Mouse (Mus musculus): Measurements from ENCODE around the gene D17H6S53E. TPM values are rescaled to one million over a fixed set of nuclear protein-coding genes. Genes with fewer than 3 reads are reported as not detected.

The D17H6S53E gene
- polyA plus RNA-seq, 1 experiment from 2014 or later, result 10.8 TPM

- Histone ChIP-seq H3K9ac (ENCODE audit: low read depth, low read length) (no peak overlapping the region), H3K9me3 (replicated peaks; ENCODE audit: control insufficient read depth, low read length) (no peaks in the 10 kb centered on the region), H3K27me3 (ENCODE audit: control insufficient read depth, insufficient read depth, low read length) (no peaks in the 10 kb centered on the region), H3K27ac (ENCODE audit: low read depth, low read length) (no peak overlapping the region), H3K4me1 (ENCODE audit: control insufficient read depth, insufficient read depth, low read length) (peaks cover 3% of the 10 kb centered on the region; the same call in 1 of the 2 replicates), H3K36me3 (ENCODE audit: control insufficient read depth, insufficient read depth, low read length) (peaks cover 29% of the 10 kb centered on the region), H3K4me2 (no peak overlapping the region), H3K4me3 (ENCODE audit: low read depth, low read length) (no peak overlapping the region)
- ATAC-seq (replicated peaks; ENCODE audit: insufficient number of reproducible peaks, low FRiP score, low TSS enrichment), result no peak
- 80% methylated on average over 12 of the region's 12 CpGs for WGBS (ENCODE audit: insufficient replicate concordance)
Measured at GRCm38 (mm10) chr17:35096597-35096996, 29.6 kb upstream of the D17H6S53E start.

- no peak overlapping the region for H3K9ac ChIP-seq (ENCODE audit: low read depth, low read length)
- H3K27ac ChIP-seq (ENCODE audit: low read depth, low read length), result no peak overlapping the region
- H3K4me3 ChIP-seq (ENCODE audit: low read depth, low read length), result no peak overlapping the region
- WGBS (ENCODE audit: insufficient replicate concordance), result 87% methylated on average over 12 of the region's 12 CpGs
- no peaks in the 10 kb centered on the region for H3K9me3 ChIP-seq (replicated peaks; ENCODE audit: control insufficient read depth, low read length)
- peaks cover 29% of the 10 kb centered on the region for H3K36me3 ChIP-seq (ENCODE audit: control insufficient read depth, insufficient read depth, low read length)
- ATAC-seq (replicated peaks; ENCODE audit: insufficient number of reproducible peaks, low FRiP score, low TSS enrichment), result no peak
- H3K4me2 ChIP-seq, result no peak overlapping the region
- H3K4me1 ChIP-seq (ENCODE audit: control insufficient read depth, insufficient read depth, low read length), result peaks cover 4% of the 10 kb centered on the region; the same call in 1 of the 2 replicates
- H3K27me3 ChIP-seq (ENCODE audit: control insufficient read depth, insufficient read depth, low read length), result no peaks in the 10 kb centered on the region
Measured at GRCm38 (mm10) chr17:35097164-35097655, 29.0 kb upstream of the D17H6S53E start.

GRCm38 (mm10) chr17:35100196-35100765 is 25.9 kb upstream of the D17H6S53E start:
- Histone ChIP-seq H3K9ac (ENCODE audit: low read depth, low read length) (no peak overlapping the region), H3K4me3 (ENCODE audit: low read depth, low read length) (no peak overlapping the region), H3K36me3 (ENCODE audit: control insufficient read depth, insufficient read depth, low read length) (peaks cover 22% of the 10 kb centered on the region), H3K4me2 (no peak overlapping the region), H3K4me1 (ENCODE audit: control insufficient read depth, insufficient read depth, low read length) (peaks cover 10% of the 10 kb centered on the region), H3K27me3 (ENCODE audit: control insufficient read depth, insufficient read depth, low read length) (no peaks in the 10 kb centered on the region), H3K9me3 (replicated peaks; ENCODE audit: control insufficient read depth, low read length) (no peaks in the 10 kb centered on the region), H3K27ac (ENCODE audit: low read depth, low read length) (no peak overlapping the region)
- 56% methylated on average over 10 of the region's 10 CpGs for WGBS (ENCODE audit: insufficient replicate concordance)
- no peak for ATAC-seq (replicated peaks; ENCODE audit: insufficient number of reproducible peaks, low FRiP score, low TSS enrichment)

DNA sequence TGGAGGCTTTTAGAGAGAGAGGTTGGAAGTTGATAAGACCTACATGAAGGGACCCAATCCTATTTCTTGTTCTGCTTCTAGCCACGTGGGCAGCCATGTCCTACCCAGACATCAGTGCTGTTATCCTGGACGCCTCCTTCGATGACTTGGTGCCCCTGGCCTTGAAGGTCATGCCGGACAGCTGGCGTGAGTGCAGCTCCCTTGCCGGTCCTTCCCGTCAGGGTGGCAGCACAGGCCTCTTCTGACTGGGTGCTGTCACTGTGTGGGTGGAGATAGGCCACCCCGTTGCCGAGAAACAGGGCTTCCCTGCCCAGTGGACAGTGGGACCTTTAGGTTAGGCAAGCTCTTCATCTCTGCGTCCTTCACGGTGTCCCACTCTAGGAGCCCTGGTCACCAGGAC is 25.0 kb upstream of the D17H6S53E start:
- H3K27ac ChIP-seq (ENCODE audit: low read depth, low read length), result no peak overlapping the region
- no peak overlapping the region for H3K4me2 ChIP-seq
- H3K27me3 ChIP-seq (ENCODE audit: control insufficient read depth, insufficient read depth, low read length), result no peaks in the 10 kb centered on the region
- peaks cover 10% of the 10 kb centered on the region for H3K4me1 ChIP-seq (ENCODE audit: control insufficient read depth, insufficient read depth, low read length)
- H3K9ac ChIP-seq (ENCODE audit: low read depth, low read length), result no peak overlapping the region
- H3K4me3 ChIP-seq (ENCODE audit: low read depth, low read length), result no peak overlapping the region
- H3K36me3 ChIP-seq (ENCODE audit: control insufficient read depth, insufficient read depth, low read length), result peaks cover 21% of the 10 kb centered on the region
- WGBS (ENCODE audit: insufficient replicate concordance), result 84% methylated on average over 11 of the region's 11 CpGs
- no peaks in the 10 kb centered on the region for H3K9me3 ChIP-seq (replicated peaks; ENCODE audit: control insufficient read depth, low read length)
- no peak for ATAC-seq (replicated peaks; ENCODE audit: insufficient number of reproducible peaks, low FRiP score, low TSS enrichment)

GRCm38 (mm10) chr17:35102299-35102698 is 23.9 kb upstream of the D17H6S53E start:
- Histone ChIP-seq H3K4me3 (ENCODE audit: low read depth, low read length) (no peak overlapping the region), H3K4me1 (ENCODE audit: control insufficient read depth, insufficient read depth, low read length) (peaks cover 10% of the 10 kb centered on the region), H3K4me2 (no peak overlapping the region), H3K27me3 (ENCODE audit: control insufficient read depth, insufficient read depth, low read length) (no peaks in the 10 kb centered on the region), H3K9ac (ENCODE audit: low read depth, low read length) (no peak overlapping the region), H3K9me3 (replicated peaks; ENCODE audit: control insufficient read depth, low read length) (no peaks in the 10 kb centered on the region), H3K27ac (ENCODE audit: low read depth, low read length) (no peak overlapping the region), H3K36me3 (ENCODE audit: control insufficient read depth, insufficient read depth, low read length) (peaks cover 18% of the 10 kb centered on the region)
- no peak for ATAC-seq (replicated peaks; ENCODE audit: insufficient number of reproducible peaks, low FRiP score, low TSS enrichment)
- WGBS (ENCODE audit: insufficient replicate concordance), result 71% methylated on average over 8 of the region's 8 CpGs

- Histone ChIP-seq H3K4me3 (ENCODE audit: low read depth, low read length) (no peak overlapping the region), H3K36me3 (ENCODE audit: control insufficient read depth, insufficient read depth, low read length) (peaks cover 14% of the 10 kb centered on the region), H3K9me3 (replicated peaks; ENCODE audit: control insufficient read depth, low read length) (no peaks in the 10 kb centered on the region), H3K9ac (ENCODE audit: low read depth, low read length) (no peak overlapping the region), H3K4me1 (ENCODE audit: control insufficient read depth, insufficient read depth, low read length) (peaks cover 10% of the 10 kb centered on the region), H3K4me2 (no peak overlapping the region), H3K27me3 (ENCODE audit: control insufficient read depth, insufficient read depth, low read length) (no peaks in the 10 kb centered on the region), H3K27ac (ENCODE audit: low read depth, low read length) (no peak overlapping the region)
- WGBS (ENCODE audit: insufficient replicate concordance), result 60% methylated on average over 6 of the region's 6 CpGs
- ATAC-seq (replicated peaks; ENCODE audit: insufficient number of reproducible peaks, low FRiP score, low TSS enrichment), result no peak
Measured at GRCm38 (mm10) chr17:35103221-35103690, 22.9 kb upstream of the D17H6S53E start.

- 79% methylated on average over 7 of the region's 7 CpGs for WGBS (ENCODE audit: insufficient replicate concordance)
- Histone ChIP-seq H3K4me1 (ENCODE audit: control insufficient read depth, insufficient read depth, low read length) (peaks cover 10% of the 10 kb centered on the region), H3K27me3 (ENCODE audit: control insufficient read depth, insufficient read depth, low read length) (no peaks in the 10 kb centered on the region), H3K9me3 (replicated peaks; ENCODE audit: control insufficient read depth, low read length) (no peaks in the 10 kb centered on the region), H3K4me3 (ENCODE audit: low read depth, low read length) (no peak overlapping the region), H3K4me2 (no peak overlapping the region), H3K27ac (ENCODE audit: low read depth, low read length) (no peak overlapping the region), H3K36me3 (ENCODE audit: control insufficient read depth, insufficient read depth, low read length) (peaks cover 13% of the 10 kb centered on the region), H3K9ac (ENCODE audit: low read depth, low read length) (no peak overlapping the region)
- no peak for ATAC-seq (replicated peaks; ENCODE audit: insufficient number of reproducible peaks, low FRiP score, low TSS enrichment)
Measured at GRCm38 (mm10) chr17:35104079-35104478, 22.1 kb upstream of the D17H6S53E start.

DNA sequence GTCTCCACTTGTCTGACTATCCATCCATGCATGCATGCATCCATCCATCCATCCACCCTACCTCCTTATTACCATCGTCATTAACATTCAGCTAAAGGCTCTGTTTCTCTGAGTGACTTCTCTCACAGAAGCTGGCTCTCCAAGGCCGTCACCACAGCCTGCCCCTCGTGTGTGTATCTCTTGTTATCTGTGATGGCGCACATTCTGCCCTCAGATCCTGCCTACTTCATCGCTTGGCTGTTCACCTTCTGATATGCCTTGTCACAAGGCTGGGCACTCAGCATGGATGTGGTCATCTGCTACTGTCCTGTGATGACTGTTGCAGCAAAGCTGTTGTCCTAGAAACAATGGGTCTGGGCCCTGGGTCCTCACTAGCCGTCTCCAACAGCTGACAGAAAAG is 21.4 kb upstream of the D17H6S53E start:
- H3K4me1 ChIP-seq (ENCODE audit: control insufficient read depth, insufficient read depth, low read length), result peaks cover 10% of the 10 kb centered on the region
- peaks cover 13% of the 10 kb centered on the region for H3K36me3 ChIP-seq (ENCODE audit: control insufficient read depth, insufficient read depth, low read length)
- no peak for ATAC-seq (replicated peaks; ENCODE audit: insufficient number of reproducible peaks, low FRiP score, low TSS enrichment)
- no peaks in the 10 kb centered on the region for H3K27me3 ChIP-seq (ENCODE audit: control insufficient read depth, insufficient read depth, low read length)
- H3K27ac ChIP-seq (ENCODE audit: low read depth, low read length), result no peak overlapping the region
- H3K9ac ChIP-seq (ENCODE audit: low read depth, low read length), result no peak overlapping the region
- no peak overlapping the region for H3K4me2 ChIP-seq
- no peak overlapping the region for H3K4me3 ChIP-seq (ENCODE audit: low read depth, low read length)
- H3K9me3 ChIP-seq (replicated peaks; ENCODE audit: control insufficient read depth, low read length), result no peaks in the 10 kb centered on the region
- WGBS (ENCODE audit: insufficient replicate concordance), result 53% methylated on average over 6 of the region's 6 CpGs
